Mouse (Mus musculus): Measurements from ENCODE around the gene Fgd2. TPM values are rescaled to one million over a fixed set of nuclear protein-coding genes. Genes with fewer than 3 reads are reported as not detected.
"Not testable (repeated sequence)": the region's sequence is repeated elsewhere in the genome, so short reads cannot be mapped to it uniquely, and the experiment has no call there.

The Fgd2 gene
- polyA plus RNA-seq, 1 experiment, result 14.7 TPM

GRCm38 (mm10) chr17:29361982-29362691 lies 1.4 kb downstream of the Fgd2 start:
- no peak for DNase-seq (ENCODE audit: extremely low spot score in 1 of 2, low spot score in 1 of 2)

GRCm38 (mm10) chr17:29363109-29363508 lies 2.4 kb downstream of the Fgd2 start:
- DNase-seq (ENCODE audit: extremely low spot score in 1 of 2, low spot score in 1 of 2), result no peak

GRCm38 (mm10) chr17:29365105-29365621 lies 4.4 kb downstream of the Fgd2 start:
- no peak for DNase-seq (ENCODE audit: extremely low spot score in 1 of 2, low spot score in 1 of 2)

GRCm38 (mm10) chr17:29368726-29369125 lies 8.0 kb downstream of the Fgd2 start:
- DNase-seq (ENCODE audit: extremely low spot score in 1 of 2, low spot score in 1 of 2), result no peak

- DNase-seq (ENCODE audit: extremely low spot score in 1 of 2, low spot score in 1 of 2), result peak; percentile 80 to 97
Observed at GRCm38 (mm10) chr17:29370984-29371723, 10.4 kb downstream of the Fgd2 start.

- DNase-seq (ENCODE audit: extremely low spot score in 1 of 2, low spot score in 1 of 2), result no peak
Observed at GRCm38 (mm10) chr17:29375871-29376270, 15.2 kb downstream of the Fgd2 start.

- DNase-seq (ENCODE audit: extremely low spot score in 1 of 2, low spot score in 1 of 2), result no peak
Observed at GRCm38 (mm10) chr17:29378056-29378455, 17.3 kb downstream of the Fgd2 start.

- DNase-seq (ENCODE audit: extremely low spot score in 1 of 2, low spot score in 1 of 2), result no peak
Observed at GRCm38 (mm10) chr17:29380241-29380640, 19.5 kb downstream of the Fgd2 start.

GRCm38 (mm10) chr17:29381472-29381871 lies 20.8 kb downstream of the Fgd2 start:
- DNase-seq (ENCODE audit: extremely low spot score in 1 of 2, low spot score in 1 of 2), result peak in 1 of 2 experiments; percentile 65

GRCm38 (mm10) chr17:29382417-29382816 lies 21.7 kb downstream of the Fgd2 start:
- no peak for DNase-seq (ENCODE audit: extremely low spot score in 1 of 2, low spot score in 1 of 2)

GRCm38 (mm10) chr17:29383923-29384322 lies 23.2 kb downstream of the Fgd2 start:
- DNase-seq (ENCODE audit: extremely low spot score in 1 of 2, low spot score in 1 of 2), result no peak

GRCm38 (mm10) chr17:29384850-29385438 lies 24.2 kb downstream of the Fgd2 start:
- no peak for DNase-seq (ENCODE audit: extremely low spot score in 1 of 2, low spot score in 1 of 2)

- no peak for DNase-seq (ENCODE audit: extremely low spot score in 1 of 2, low spot score in 1 of 2)
Observed at GRCm38 (mm10) chr17:29385746-29386145, 25.0 kb downstream of the Fgd2 start.

GRCm38 (mm10) chr17:29388978-29389377 lies 28.3 kb downstream of the Fgd2 start:
- no peak for DNase-seq (ENCODE audit: extremely low spot score in 1 of 2, low spot score in 1 of 2)

GRCm38 (mm10) chr17:29391280-29391679 lies 30.6 kb downstream of the Fgd2 start:
- no peak for DNase-seq (ENCODE audit: extremely low spot score in 1 of 2, low spot score in 1 of 2)

- DNase-seq (ENCODE audit: extremely low spot score in 1 of 2, low spot score in 1 of 2), result no peak
Observed at GRCm38 (mm10) chr17:29393335-29394089, 32.8 kb downstream of the Fgd2 start.

GRCm38 (mm10) chr17:29394106-29394760 lies 33.5 kb downstream of the Fgd2 start:
- DNase-seq (ENCODE audit: extremely low spot score in 1 of 2, low spot score in 1 of 2), result no peak

GRCm38 (mm10) chr17:29394761-29395160 lies 34.0 kb downstream of the Fgd2 start:
- DNase-seq (ENCODE audit: extremely low spot score in 1 of 2, low spot score in 1 of 2), result not testable (repeated sequence)

GRCm38 (mm10) chr17:29395381-29395780 lies 34.7 kb downstream of the Fgd2 start:
- no peak for DNase-seq (ENCODE audit: extremely low spot score in 1 of 2, low spot score in 1 of 2)
